Mouse (Mus musculus): Measurements from ENCODE around the gene Slc25a10. TPM values are rescaled to one million over a fixed set of nuclear protein-coding genes. Genes with fewer than 3 reads are reported as not detected.

The Slc25a10 gene
- polyA plus RNA-seq, 1 experiment = 47.3 TPM

DNA sequence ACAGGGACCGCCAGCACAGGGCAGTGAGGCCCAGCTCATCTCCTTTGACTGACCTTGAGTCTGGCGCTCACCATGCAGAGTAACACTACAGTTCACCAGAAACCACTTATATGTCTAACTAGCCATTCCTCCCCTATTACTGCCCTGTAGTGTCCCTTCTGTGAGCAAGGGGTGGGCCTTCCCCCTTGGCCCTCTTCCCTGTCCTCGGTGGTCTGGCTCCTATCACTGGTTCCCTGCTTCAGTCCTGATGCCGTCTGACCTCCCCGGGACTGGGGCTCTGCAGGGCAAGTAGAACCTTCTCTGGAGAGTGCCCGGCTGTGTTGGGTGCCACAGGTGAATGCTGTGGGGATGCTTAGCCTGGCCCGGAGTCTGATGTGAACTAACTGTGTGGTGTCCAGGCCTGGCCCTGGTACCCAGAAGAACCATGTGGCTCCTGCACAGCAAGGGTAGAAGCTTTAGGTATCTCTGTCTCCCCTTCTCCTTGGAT lies 8.1 kb upstream of the Slc25a10 start:
- Histone ChIP-seq H3K27me3 (replicated peaks) (no peaks in the 10 kb centered on the region), H3K4me3 (replicated peaks) (peak overlapping the region; percentile 99), H3K9me3 (no peaks in the 10 kb centered on the region), H3K4me1 (peaks cover 45% of the 10 kb centered on the region), H3K36me3 (replicated peaks; ENCODE audit: low read length) (peaks cover 82% of the 10 kb centered on the region)
- no peak for TF ChIP-seq GATA1 (IDR thresholded peaks at IDR 0.05; ENCODE audit: borderline replicate concordance, low read length)
- TF ChIP-seq FLI1 (IDR thresholded peaks at IDR 0.05; ENCODE audit: low read length) = no peak

DNA sequence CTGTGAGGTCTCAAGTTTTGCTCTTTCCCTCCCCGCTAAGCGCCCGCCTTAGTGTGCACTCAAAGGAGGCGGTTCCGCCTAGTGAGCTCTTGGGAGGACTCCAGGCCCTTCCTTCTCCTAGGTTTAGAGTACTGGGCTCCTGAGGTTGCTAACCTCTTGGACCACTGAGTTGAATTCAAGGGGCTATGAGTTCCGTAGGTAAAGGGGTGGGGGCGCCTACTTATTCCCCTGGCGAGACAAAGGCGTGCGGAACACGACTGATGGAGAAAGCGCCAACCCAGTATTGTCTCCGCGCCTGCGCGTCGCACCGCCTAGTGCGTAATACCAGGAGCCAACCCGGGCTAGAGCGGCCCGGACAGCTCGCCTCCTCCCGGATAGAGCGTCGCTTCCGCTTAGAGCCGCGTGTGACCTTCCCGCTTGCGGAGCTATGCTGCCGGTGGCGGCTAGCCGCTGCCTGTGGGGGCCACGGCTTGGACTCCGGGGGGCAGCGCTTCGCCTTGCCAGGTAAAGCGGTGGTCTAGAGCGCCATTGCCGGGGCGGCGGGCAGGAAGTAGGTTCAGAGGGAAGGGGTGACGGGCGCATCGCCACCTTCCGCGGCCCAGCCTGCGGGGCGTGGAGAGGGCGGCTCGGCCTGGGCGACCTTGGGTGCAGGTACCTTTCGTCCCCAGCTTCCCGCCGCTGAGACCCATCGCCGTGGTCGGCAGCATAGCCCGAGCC lies 7.2 kb upstream of the Slc25a10 start, which contains the start of gene Mrpl12:
Gene Mrpl12 (plus strand): TSS at position 349 of the 717 bp plus-strand sequence.
- H3K9me3 ChIP-seq = no peaks in the 10 kb centered on the region
- peak within 1 kb of the TSS; percentile 99 for H3K4me3 ChIP-seq (replicated peaks)
- peaks cover 53% of the 10 kb centered on the region for H3K4me1 ChIP-seq
- H3K36me3 ChIP-seq (replicated peaks; ENCODE audit: low read length) = peaks cover 80% of the 10 kb centered on the region
- TF ChIP-seq FLI1 (IDR thresholded peaks at IDR 0.05; ENCODE audit: low read length) (no peak), GATA1 (IDR thresholded peaks at IDR 0.05; ENCODE audit: borderline replicate concordance, low read length) (no peak)
- no peaks in the 10 kb centered on the region for H3K27me3 ChIP-seq (replicated peaks)

DNA sequence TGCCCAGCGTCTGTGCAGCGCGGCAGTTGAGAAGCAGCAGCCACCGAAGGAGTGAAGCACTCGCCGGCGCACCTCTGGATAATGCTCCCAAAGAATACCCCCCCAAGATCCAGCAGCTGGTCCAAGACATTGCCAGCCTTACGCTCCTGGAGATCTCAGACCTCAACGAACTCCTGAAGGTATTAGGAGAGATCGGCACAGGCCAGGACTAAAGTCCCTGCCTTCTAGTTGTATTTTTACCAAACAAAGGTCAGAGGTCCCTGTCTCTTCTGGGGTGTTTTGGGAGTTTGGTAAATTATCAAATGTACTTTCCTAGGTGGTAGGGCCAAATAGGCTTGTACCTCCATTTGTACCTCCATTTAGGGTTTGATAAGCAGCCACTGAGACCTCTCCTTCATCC lies 6.4 kb upstream of the Slc25a10 start:
- H3K4me1 ChIP-seq = peaks cover 61% of the 10 kb centered on the region
- H3K36me3 ChIP-seq (replicated peaks; ENCODE audit: low read length) = peaks cover 77% of the 10 kb centered on the region

DNA sequence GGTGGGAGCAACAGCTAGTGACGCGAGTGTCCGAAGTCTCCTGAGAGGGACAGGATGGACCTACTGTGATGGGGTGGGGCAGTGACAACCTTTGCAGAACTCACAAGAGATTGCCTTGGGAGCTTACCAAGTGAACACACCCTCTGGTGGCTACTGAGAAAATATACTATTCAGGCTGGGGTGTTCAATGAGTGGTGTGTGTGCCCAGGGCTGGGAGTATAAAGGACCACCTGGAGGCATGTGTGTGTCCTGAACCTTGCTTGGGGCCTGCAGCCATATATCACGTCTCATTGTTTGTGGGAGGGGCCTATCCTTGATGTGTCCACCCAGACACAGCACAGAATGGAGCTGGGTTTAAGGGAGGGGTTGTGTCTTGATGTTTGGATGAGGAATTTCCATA lies 3.1 kb upstream of the Slc25a10 start:
- H3K4me3 ChIP-seq (replicated peaks) = no peak overlapping the region
- TF ChIP-seq FLI1 (IDR thresholded peaks at IDR 0.05; ENCODE audit: low read length) = no peak
- no peak for TF ChIP-seq GATA1 (IDR thresholded peaks at IDR 0.05; ENCODE audit: borderline replicate concordance, low read length)
- H3K36me3 ChIP-seq (replicated peaks; ENCODE audit: low read length) = peaks cover 50% of the 10 kb centered on the region
- no peaks in the 10 kb centered on the region for H3K9me3 ChIP-seq
- H3K27me3 ChIP-seq (replicated peaks) = no peaks in the 10 kb centered on the region
- peaks cover 78% of the 10 kb centered on the region for H3K4me1 ChIP-seq

More for the DNA sequence above, 6.4 kb upstream of the Slc25a10 start:
- no peak for TF ChIP-seq FLI1 (IDR thresholded peaks at IDR 0.05; ENCODE audit: low read length)
- no peak for TF ChIP-seq GATA1 (IDR thresholded peaks at IDR 0.05; ENCODE audit: borderline replicate concordance, low read length)
- Histone ChIP-seq H3K4me3 (replicated peaks) (peak overlapping the region; percentile 99), H3K9me3 (no peaks in the 10 kb centered on the region), H3K27me3 (replicated peaks) (no peaks in the 10 kb centered on the region)

DNA sequence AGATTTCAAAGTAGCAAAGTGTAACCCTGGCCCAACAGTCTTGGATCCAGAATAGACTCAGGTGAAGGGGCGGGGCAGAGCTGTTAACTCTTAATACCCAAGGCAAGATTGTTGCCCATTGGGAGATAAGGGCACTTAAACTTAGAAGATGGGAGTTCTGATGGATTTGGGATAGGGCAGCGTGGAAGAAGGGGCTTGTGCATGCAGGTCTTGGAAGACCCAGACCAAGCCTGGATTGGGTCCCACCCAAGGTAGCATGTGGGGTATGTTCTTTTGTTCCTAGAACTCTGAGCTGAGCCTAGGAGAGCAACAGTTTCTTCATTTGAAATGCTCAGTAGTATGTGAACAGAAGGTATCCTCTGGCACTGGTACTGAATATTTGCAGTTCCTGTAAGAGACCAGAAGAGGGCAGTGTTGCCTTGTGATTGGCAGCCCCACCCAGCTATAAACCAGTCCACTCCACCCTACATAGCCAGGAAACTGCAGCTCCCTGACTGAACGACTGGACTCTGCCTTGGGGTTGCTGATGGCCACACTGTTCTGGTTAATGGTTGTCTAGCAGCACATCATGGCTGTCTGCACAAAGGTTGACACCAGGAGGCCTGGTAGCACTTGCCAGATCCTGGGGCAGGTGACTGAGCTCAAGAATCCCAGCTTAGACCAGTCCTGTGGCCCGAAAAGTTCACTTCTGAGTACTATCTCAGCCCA lies 2.4 kb upstream of the Slc25a10 start:
- H3K27me3 ChIP-seq (replicated peaks) = no peaks in the 10 kb centered on the region
- H3K4me3 ChIP-seq (replicated peaks) = peak overlapping the region; percentile 80
- H3K4me1 ChIP-seq = peaks cover 78% of the 10 kb centered on the region
- no peaks in the 10 kb centered on the region for H3K9me3 ChIP-seq
- no peak for TF ChIP-seq FLI1 (IDR thresholded peaks at IDR 0.05; ENCODE audit: low read length)
- TF ChIP-seq GATA1 (IDR thresholded peaks at IDR 0.05; ENCODE audit: borderline replicate concordance, low read length) = no peak
- H3K36me3 ChIP-seq (replicated peaks; ENCODE audit: low read length) = peaks cover 51% of the 10 kb centered on the region

DNA sequence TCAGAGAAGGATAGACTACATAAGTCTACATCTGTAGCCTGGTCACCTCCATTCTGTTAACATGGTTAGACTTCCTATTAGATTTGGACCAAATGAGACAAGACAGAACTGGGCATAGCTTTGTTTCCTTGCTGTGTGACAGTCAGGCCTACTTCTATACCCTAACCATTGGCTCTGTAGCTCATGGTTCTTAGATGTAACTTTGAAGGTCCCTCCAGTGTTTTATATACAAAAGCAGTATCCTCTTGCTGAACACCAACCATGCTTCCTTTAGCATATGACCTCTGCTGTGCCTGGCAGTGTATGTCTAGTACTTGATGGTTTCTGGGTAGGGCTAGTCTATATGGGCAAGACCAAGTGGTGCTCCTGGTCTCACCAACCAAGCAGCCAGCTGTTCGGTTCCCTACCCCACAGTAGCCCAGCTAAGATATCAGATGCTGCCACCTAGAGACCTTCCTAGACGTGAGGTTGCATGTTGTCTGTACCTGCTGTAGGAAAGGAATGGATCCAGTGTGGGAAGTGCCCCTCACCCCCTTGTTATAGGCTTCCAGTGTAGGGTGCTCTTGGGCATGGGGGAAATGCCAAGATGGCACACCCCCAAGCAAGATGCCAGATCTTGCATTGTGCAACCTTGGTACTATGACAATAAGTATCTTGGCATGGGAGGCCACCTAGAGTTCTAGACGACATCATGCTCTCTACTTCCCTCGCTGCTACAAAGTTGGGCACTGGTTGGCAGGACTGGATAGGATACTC lies 1.2 kb upstream of the Slc25a10 start:
- H3K4me3 ChIP-seq (replicated peaks) = peak overlapping the region; percentile 98
- peaks cover 64% of the 10 kb centered on the region for H3K36me3 ChIP-seq (replicated peaks; ENCODE audit: low read length)
- H3K9me3 ChIP-seq = no peaks in the 10 kb centered on the region
- TF ChIP-seq GATA1 (IDR thresholded peaks at IDR 0.05; ENCODE audit: borderline replicate concordance, low read length) = no peak
- TF ChIP-seq FLI1 (IDR thresholded peaks at IDR 0.05; ENCODE audit: low read length) = no peak
- H3K4me1 ChIP-seq = peaks cover 76% of the 10 kb centered on the region
- no peaks in the 10 kb centered on the region for H3K27me3 ChIP-seq (replicated peaks)

DNA sequence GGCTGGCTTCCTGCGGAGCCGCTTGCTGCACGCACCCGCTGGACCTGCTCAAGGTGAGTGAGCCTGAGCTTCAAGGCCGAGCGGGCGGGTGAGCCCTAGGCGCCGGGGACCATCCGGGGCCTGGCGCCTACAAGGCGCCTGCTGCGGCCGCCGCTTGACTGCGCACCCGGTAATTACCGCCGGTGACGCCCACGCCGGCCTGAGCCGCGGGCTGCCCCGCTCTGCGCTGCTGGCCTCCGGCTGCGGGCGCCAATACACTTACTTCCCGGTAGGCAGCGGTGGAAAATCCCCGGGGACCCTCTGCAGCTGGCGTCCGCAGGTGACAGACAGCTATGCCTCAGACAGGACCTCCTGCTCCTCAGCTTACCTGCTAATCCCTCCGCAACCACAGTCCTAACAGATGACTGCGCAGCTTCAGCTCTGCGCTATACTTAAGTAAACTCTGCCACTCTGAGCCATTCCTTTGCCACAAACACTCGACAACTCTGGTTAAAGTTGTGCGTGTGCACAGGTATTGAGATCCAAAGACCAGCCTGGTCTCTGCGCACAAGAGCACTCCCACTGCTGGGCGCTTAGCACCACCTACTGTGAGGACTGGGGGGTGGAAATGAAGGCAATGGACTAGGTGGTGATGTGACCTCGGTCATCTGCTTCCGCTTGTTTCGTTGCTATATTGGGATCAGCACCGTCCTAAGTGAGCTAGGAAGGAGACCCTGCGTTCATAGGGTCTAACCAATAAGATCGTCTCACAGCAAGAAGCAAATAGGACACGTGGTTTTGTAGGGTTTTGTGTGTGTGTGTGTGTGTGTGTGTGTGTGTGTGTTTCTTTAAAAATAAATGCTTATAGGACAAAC lies 611 bp downstream of the Slc25a10 start:
- no peaks in the 10 kb centered on the region for H3K9me3 ChIP-seq
- H3K27me3 ChIP-seq (replicated peaks) = no peaks in the 10 kb centered on the region
- TF ChIP-seq GATA1 (IDR thresholded peaks at IDR 0.05; ENCODE audit: borderline replicate concordance, low read length) = no peak
- no peak for TF ChIP-seq FLI1 (IDR thresholded peaks at IDR 0.05; ENCODE audit: low read length)
- peaks cover 69% of the 10 kb centered on the region for H3K4me1 ChIP-seq
- peaks cover 67% of the 10 kb centered on the region for H3K36me3 ChIP-seq (replicated peaks; ENCODE audit: low read length)
- H3K4me3 ChIP-seq (replicated peaks) = peak overlapping the region; percentile 98

DNA sequence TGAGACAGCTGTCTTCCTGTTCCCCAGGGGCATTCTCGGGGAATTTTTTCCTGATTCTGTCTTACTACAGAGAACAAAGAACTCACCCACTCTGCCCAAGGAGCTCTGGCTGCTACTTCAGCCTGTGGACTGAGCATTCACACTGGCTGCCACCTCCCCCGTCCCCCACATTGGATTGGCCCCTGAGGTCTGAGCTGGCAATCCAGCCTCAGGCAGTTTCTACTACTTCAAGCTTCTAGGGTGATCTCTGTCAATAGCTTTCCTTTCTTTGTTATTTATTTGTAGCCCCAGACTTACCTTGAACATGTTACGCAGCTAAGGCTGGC lies 1.2 kb downstream of the Slc25a10 start:
- no peaks in the 10 kb centered on the region for H3K9me3 ChIP-seq
- TF ChIP-seq GATA1 (IDR thresholded peaks at IDR 0.05; ENCODE audit: borderline replicate concordance, low read length) (no peak), FLI1 (IDR thresholded peaks at IDR 0.05; ENCODE audit: low read length) (no peak)
- H3K36me3 ChIP-seq (replicated peaks; ENCODE audit: low read length) = peaks cover 67% of the 10 kb centered on the region
- peak overlapping the region; percentile 98 for H3K4me3 ChIP-seq (replicated peaks)
- H3K4me1 ChIP-seq = peaks cover 69% of the 10 kb centered on the region
- H3K27me3 ChIP-seq (replicated peaks) = no peaks in the 10 kb centered on the region

DNA sequence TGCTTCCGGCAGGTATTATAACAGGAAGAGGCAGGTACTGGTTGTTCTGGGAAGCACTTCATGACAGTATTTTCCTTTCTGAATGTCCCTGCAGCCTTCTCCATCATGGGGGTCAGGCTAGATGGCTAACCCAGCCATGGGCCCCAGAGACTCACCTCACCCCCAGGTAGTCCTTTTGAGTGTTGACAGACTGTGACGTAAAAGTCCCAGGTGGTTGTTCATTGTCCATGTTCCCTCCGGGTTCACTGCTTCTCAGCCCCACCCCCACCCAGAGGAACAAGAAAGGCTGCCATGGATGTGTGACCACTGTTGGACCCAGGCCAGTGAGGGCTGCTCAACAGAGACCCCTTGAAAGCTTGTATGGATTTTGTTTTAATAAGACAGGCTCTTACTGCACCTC lies 1.7 kb downstream of the Slc25a10 start:
- Histone ChIP-seq H3K36me3 (replicated peaks; ENCODE audit: low read length) (peaks cover 67% of the 10 kb centered on the region), H3K27me3 (replicated peaks) (no peaks in the 10 kb centered on the region), H3K4me3 (replicated peaks) (peak overlapping the region; percentile 98), H3K4me1 (peaks cover 65% of the 10 kb centered on the region), H3K9me3 (no peaks in the 10 kb centered on the region)
- no peak for TF ChIP-seq FLI1 (IDR thresholded peaks at IDR 0.05; ENCODE audit: low read length)
- TF ChIP-seq GATA1 (IDR thresholded peaks at IDR 0.05; ENCODE audit: borderline replicate concordance, low read length) = no peak
